In genomic region chr11:105574241-105574640, GRCm38 (mm10) we compare ENCODE assay signal across 10 mouse cellular contexts. TPM values are rescaled to one million over a fixed set of nuclear protein-coding genes. Genes with fewer than 3 reads are reported as not detected.
DNase-seq lines count a peak whose midpoint lies in the region; ATAC-seq and TF ChIP-seq lines count a peak whose summit lies in the region.
"Had no signal": no experiment of that assay in that cellular context is flagged by ENCODE, and none has a peak within 500 bp of the region (broad histone marks: within the 10 kb centered on the region; RNA-seq: fewer than 3 reads in every experiment).

No protein-coding gene starts in this region.

- H3K27me3 ChIP-seq in kidney, embryonic 16.5 days (ENCODE audit: insufficient read depth, low read length) = no peaks in the 10 kb centered on the region
- no peaks in the 10 kb centered on the region for H3K27me3 ChIP-seq in heart, postnatal 0 days (ENCODE audit: control insufficient read depth, insufficient read depth, low read length)
- H3K27me3 ChIP-seq: hindbrain, embryonic 15.5 days; lung, embryonic 15.5 days had no signal

- ATAC-seq in kidney, embryonic 16.5 days (ENCODE audit: low FRiP score, low TSS enrichment) = no peak
- peak; percentile 75 for ATAC-seq in heart, postnatal 0 days (ENCODE audit: insufficient read depth, low read depth)
- no peak for ATAC-seq in erythroid progenitor cell, adult 5-6 weeks (replicated peaks; ENCODE audit: low FRiP score, poor library complexity, severe bottlenecking)
- ATAC-seq in megakaryocyte-erythroid progenitor cell, adult 5-6 weeks (replicated peaks; ENCODE audit: low FRiP score, low TSS enrichment, poor library complexity, severe bottlenecking) = no peak

- no peak for TF ChIP-seq CTCF in heart, postnatal 0 days (IDR thresholded peaks at IDR 0.05; ENCODE audit: low read depth)
- TF ChIP-seq CTCF in left cerebral cortex, adult 2 months (IDR thresholded peaks at IDR 0.05) = no peak

- peaks cover 7% of the 10 kb centered on the region for H3K4me1 ChIP-seq in kidney, embryonic 16.5 days (ENCODE audit: insufficient read depth, low read length)
- no peaks in the 10 kb centered on the region for H3K4me1 ChIP-seq in heart, postnatal 0 days (ENCODE audit: control insufficient read depth, insufficient read depth)

- DNase-seq in kidney, adult 18-20 months = peak; percentile 81
- peak; percentile 16 to 21 for DNase-seq in cerebellum, adult 18-20 months
- DNase-seq in heart, postnatal 0 days (ENCODE audit: low spot score) = peak; percentile 75
- DNase-seq in lung, postnatal 4 days = peak; percentile 12 to 41
- DNase-seq in left cerebral cortex, adult 2 months (ENCODE audit: extremely low spot score in 1 of 2, low spot score in 2 of 2) = no peak

- H3K36me3 ChIP-seq in kidney, embryonic 16.5 days (ENCODE audit: insufficient read depth, low read length) = no peaks in the 10 kb centered on the region
- no peaks in the 10 kb centered on the region for H3K36me3 ChIP-seq in heart, postnatal 0 days (replicated peaks; ENCODE audit: control insufficient read depth, insufficient read depth, low read length)
- H3K36me3 ChIP-seq: hindbrain, embryonic 15.5 days; lung, embryonic 15.5 days had no signal

- no peak overlapping the region for H3K27ac ChIP-seq in kidney, embryonic 16.5 days (ENCODE audit: low read length)
- H3K27ac ChIP-seq in heart, postnatal 0 days (ENCODE audit: low read depth) = peak overlapping the region; percentile 9
- no peak overlapping the region for H3K27ac ChIP-seq in left cerebral cortex, adult 2 months
- H3K27ac ChIP-seq: hindbrain, embryonic 15.5 days; lung, embryonic 15.5 days had no signal

- 29% methylated on average over 7 of the region's 7 CpGs for WGBS in kidney, embryonic 16.5 days
- whole genome bisulfite sequencing in heart, postnatal 0 days = 22% methylated on average over 7 of the region's 7 CpGs

- no peaks in the 10 kb centered on the region for H3K9me3 ChIP-seq in kidney, embryonic 16.5 days (ENCODE audit: low read length)
- H3K9me3 ChIP-seq in heart, postnatal 0 days (replicated peaks; ENCODE audit: control insufficient read depth, low read length) = 0 out of 2 replicates have a peak, but pooled peaks cover 4% of the 10 kb centered on the region
- H3K9me3 ChIP-seq: hindbrain, embryonic 15.5 days; lung, embryonic 15.5 days had no signal

- 0 out of 2 replicates have a peak, but pooled peaks have one; percentile 21 for TF ChIP-seq EP300 in heart, postnatal 0 days (IDR thresholded peaks at IDR 0.05; ENCODE audit: low read depth)

- H3K4me2 ChIP-seq in kidney, embryonic 16.5 days (replicated peaks; ENCODE audit: low read depth, low read length) = no peak overlapping the region
- no peak overlapping the region for H3K4me2 ChIP-seq in heart, postnatal 0 days (ENCODE audit: low read depth, low read length)
- H3K4me2 ChIP-seq: hindbrain, embryonic 15.5 days; lung, embryonic 15.5 days had no signal

- H3K9ac ChIP-seq in kidney, embryonic 16.5 days (replicated peaks; ENCODE audit: low read length) = no peak overlapping the region
- no peak overlapping the region for H3K9ac ChIP-seq in heart, postnatal 0 days (replicated peaks; ENCODE audit: low read depth, low read length)
- H3K9ac ChIP-seq: hindbrain, embryonic 15.5 days; lung, embryonic 15.5 days had no signal

- intact Hi-C loops in left cerebral cortex, adult 2 months (cut with DNase I) = no loop called here

- H3K4me3 ChIP-seq in kidney, embryonic 16.5 days (ENCODE audit: low read length) = no peak overlapping the region
- H3K4me3 ChIP-seq in heart, postnatal 0 days (ENCODE audit: low read depth, low read length) = no peak overlapping the region
- no peak overlapping the region for H3K4me3 ChIP-seq in left cerebral cortex, adult 2 months
- H3K4me3 ChIP-seq: hindbrain, embryonic 15.5 days; lung, embryonic 15.5 days had no signal

RNA-seq across cellular contexts. Expression of gene Tanc2, which starts 15.5 kb away (rescaled TPM):
- 7.1 and 9.3 TPM in 2 replicates for polyA plus RNA-seq in kidney, embryonic 16.5 days (2015; fragmentation: Nextera tagmentation; extraction: Ambion mirVana)
- 20.3 and 25.0 TPM in 2 replicates for total RNA-seq in heart, postnatal 0 days (2014; rRNA removed; ENCODE audit: low replicate concordance)
- 3.7 and 5.2 TPM in 2 replicates for polyA plus RNA-seq in heart, postnatal 0 days (2015; fragmentation: Nextera tagmentation; extraction: Ambion mirVana)
- total RNA-seq in erythroid progenitor cell, adult 5-6 weeks (2015; ENCODE audit: low replicate concordance) = 1.3 and 14.8 TPM in 2 replicates
- total RNA-seq in erythroid progenitor cell, adult 5-6 weeks (2017; ENCODE audit: low replicate concordance) = 0.26 and 5.4 TPM in 2 replicates
- total RNA-seq in megakaryocyte-erythroid progenitor cell, adult 5-6 weeks (2014; fragmentation: Nextera tagmentation) = 0.83 and 1.8 TPM in 2 replicates
- total RNA-seq in megakaryocyte-erythroid progenitor cell, adult 5-6 weeks (2017) = 0.80 and 5.9 TPM in 2 replicates
- 100 to 1,000 TPM; 250 to 251 TPM for total RNA-seq in left cerebral cortex, adult 2 months (2021)

Comparison
In these comparisons a context has a peak if more than half of its experiments do, and no peak if none do; other contexts are left out.
1. DNase-seq: peak in kidney, adult 18-20 months (single experiment), cerebellum, adult 18-20 months (2 of 2), heart, postnatal 0 days (single experiment) and lung, postnatal 4 days (2 of 2); none in left cerebral cortex, adult 2 months (0 of 2).